Mouse (Mus musculus) cerebral cortex, adult 2 months (tissue): ENCODE measurements around the gene Exoc3l.

Experiments used
- WGBS: fragments of 180-500 bp; shearing (Covaris S2); methylation state at CpG from one replicate; pipeline ENCODE4 v1.1.7; 2018; 5-methylcytosine and 5-hydroxymethylcytosine counted together

The Exoc3l gene

GRCm38 (mm10) chr8:105268342-105269074, 27.4 kb downstream of the Exoc3l start:
- 7% methylated on average over 65 of the region's 65 CpGs for WGBS

- 52% methylated on average over 13 of the region's 13 CpGs for WGBS
Measured at GRCm38 (mm10) chr8:105266775-105267174, 29.1 kb downstream of the Exoc3l start.

GRCm38 (mm10) chr8:105265128-105265527, 30.8 kb downstream of the Exoc3l start:
- WGBS: 16% methylated on average over 10 of the region's 10 CpGs

- WGBS: 2% methylated on average over 54 of the region's 54 CpGs
Measured at GRCm38 (mm10) chr8:105264024-105264982, 31.6 kb downstream of the Exoc3l start, which contains the start of the genes Tradd and Fbxl8. Gene Tradd (minus strand): TSS chr8:105264609. Gene Fbxl8 (plus strand): TSS chr8:105264648.

- WGBS: 49% methylated on average over 16 of the region's 16 CpGs
Measured at GRCm38 (mm10) chr8:105263244-105263912, 32.5 kb downstream of the Exoc3l start.

GRCm38 (mm10) chr8:105261326-105261980, 34.4 kb downstream of the Exoc3l start:
- WGBS: 92% methylated on average over 12 of the region's 12 CpGs

- 81% methylated on average over 7 of the region's 7 CpGs for WGBS
Measured at GRCm38 (mm10) chr8:105260371-105261099, 35.4 kb downstream of the Exoc3l start.

GRCm38 (mm10) chr8:105259721-105260320, 36.1 kb downstream of the Exoc3l start:
- WGBS: 7% methylated on average over 30 of the region's 30 CpGs

GRCm38 (mm10) chr8:105258911-105259720, 36.8 kb downstream of the Exoc3l start:
- WGBS: 19% methylated on average over 55 of the region's 55 CpGs

- WGBS: 82% methylated on average over 7 of the region's 7 CpGs
Measured at GRCm38 (mm10) chr8:105257318-105258114, 38.4 kb downstream of the Exoc3l start.

GRCm38 (mm10) chr8:105254966-105255350, 40.9 kb downstream of the Exoc3l start, which contains the start of gene B3gnt9:
Gene B3gnt9 (minus strand): TSS chr8:105255153.
- WGBS: 10% methylated on average over 14 of the region's 14 CpGs

- under 1% methylated on average over 71 of the region's 74 CpGs for WGBS
Measured at GRCm38 (mm10) chr8:105254152-105254965, 41.5 kb downstream of the Exoc3l start.

GRCm38 (mm10) chr8:105253766-105254151, 42.1 kb downstream of the Exoc3l start:
- WGBS: 41% methylated on average over 20 of the region's 20 CpGs

GRCm38 (mm10) chr8:105252680-105253537, 43.0 kb downstream of the Exoc3l start:
- 94% methylated on average over 10 of the region's 10 CpGs for WGBS

- 96% methylated on average over 6 of the region's 6 CpGs for WGBS
Measured at GRCm38 (mm10) chr8:105251954-105252353, 43.9 kb downstream of the Exoc3l start.

GRCm38 (mm10) chr8:105241016-105241415, 54.9 kb downstream of the Exoc3l start:
- 99% methylated on average over 7 of the region's 7 CpGs for WGBS
